Mouse (Mus musculus): ENCODE measurements around the gene Gm21637.
"Not testable (repeated sequence)": the region's sequence is repeated elsewhere in the genome, so short reads cannot be mapped to it uniquely, and the experiment has no call there.

The Gm21637 gene

DNA sequence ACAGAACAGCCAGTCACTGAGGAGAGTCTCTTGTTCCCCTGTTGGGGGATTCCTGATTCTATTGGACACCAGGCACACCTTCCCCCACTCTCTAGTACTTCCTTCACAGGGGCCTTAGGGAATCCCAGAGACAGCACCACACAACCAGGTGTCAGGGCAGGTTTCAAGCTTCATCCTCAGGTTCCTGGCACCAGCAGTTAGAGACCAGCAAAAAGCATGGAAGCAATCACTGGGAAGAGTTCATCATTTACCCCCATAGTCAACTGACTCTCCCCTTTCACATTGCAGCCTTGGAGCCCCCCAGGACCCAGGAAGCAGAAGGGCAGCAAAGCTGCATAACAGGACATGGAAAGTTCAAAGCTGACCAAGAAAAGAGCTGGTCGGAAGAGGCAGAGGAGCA lies at the start of gene Gm21637:
Gene Gm21637 (plus strand): TSS at position 301 of the 400 bp plus-strand sequence.
- DNase-seq (ENCODE audit: low read depth, low spot score): not testable (repeated sequence)
